Mouse (Mus musculus) cortical plate, adult 2 months (tissue): ENCODE data around the gene Mx1.
A peak's percentile ranks its signal among the peaks of the same experiment; 100 is the strongest.

ENCODE experiments used
- CTCF ChIP-seq: fragments of 200-500 bp; IDR thresholded peaks from 2 replicates; pipeline ENCODE4 v1.5.1; 2011; ENCODE audit warnings: mild to moderate bottlenecking, control low read depth, low read length; ENCODE audit not compliant: insufficient read depth; ENCODE audit errors: extremely low read depth
- POLR2A ChIP-seq: fragments of 200-500 bp; IDR thresholded peaks from 2 replicates; pipeline ENCODE4 v1.6.1; 2011; ENCODE audit warnings: mild to moderate bottlenecking, low read length, control low read depth; ENCODE audit not compliant: insufficient read depth; ENCODE audit errors: extremely low read depth

- TF ChIP-seq CTCF (peak; percentile 46), POLR2A (no peak)
These were observed 44.7 kb downstream of the Mx1 start for GRCm38 (mm10) chr16:97417896-97418542.
